Mouse (Mus musculus) kidney, adult 2 months (tissue): ENCODE data around the gene Tmem239. TPM values are rescaled to one million over a fixed set of nuclear protein-coding genes. Genes with fewer than 3 reads are reported as not detected.

Experiments used
- DNase-seq: peaks from one replicate; pipeline ENCODE4 v3.0.0; 2021
- H3K27ac ChIP-seq: fragments of 200-500 bp; 2 replicates; pipeline ENCODE4 v1.5.1; 2012; ENCODE audit warnings: low read depth, low read length, control low read depth, inconsistent platforms; ENCODE audit not compliant: insufficient read depth
- H3K27me3 ChIP-seq: fragments of 200-500 bp; replicated peaks from 2 replicates; pipeline ENCODE4 v1.6.1; 2012; ENCODE audit warnings: mild to moderate bottlenecking, moderate library complexity, low read length, inconsistent platforms; ENCODE audit not compliant: control insufficient read depth, insufficient read depth
- H3K36me3 ChIP-seq: fragments of 200-500 bp; 2 replicates; pipeline ENCODE4 v1.6.1; 2012; ENCODE audit warnings: mild to moderate bottlenecking, moderate library complexity, low read length, inconsistent platforms; ENCODE audit not compliant: control insufficient read depth, insufficient read depth
- H3K4me1 ChIP-seq: fragments of 200-500 bp; 2 replicates; pipeline ENCODE4 v1.6.1; 2011; ENCODE audit warnings: low read length; ENCODE audit not compliant: control insufficient read depth, insufficient read depth
- H3K4me3 ChIP-seq: fragments of 200-500 bp; 2 replicates; pipeline ENCODE4 v1.5.1; 2011; ENCODE audit warnings: mild to moderate bottlenecking, low read depth, low read length, control low read depth; ENCODE audit not compliant: insufficient read depth
- CTCF ChIP-seq: fragments of 200-500 bp; conservative IDR thresholded peaks from 2 replicates; pipeline ENCODE4 v1.5.1; 2011; ENCODE audit warnings: low read depth, mild to moderate bottlenecking, control low read depth, low read length, moderate library complexity, mixed read lengths; ENCODE audit not compliant: insufficient read depth, insufficient read length
- POLR2A ChIP-seq: fragments of 200-500 bp; IDR thresholded peaks from one replicate; pipeline ENCODE4 v1.6.1; 2011; ENCODE audit warnings: low read depth, low read length, control low read depth
- WGBS: fragments of 180-500 bp; shearing (Covaris S2); methylation state at CpG from one replicate; pipeline ENCODE4 v1.1.7; 2018; 5-methylcytosine and 5-hydroxymethylcytosine counted together
- polyA plus RNA-seq: library from polyadenylated mRNA; depleted of rRNA; stranded (reverse); fragments of >200 nt; gene quantifications from 2 replicates; pipeline ENCODE4 v1.2.3, GENCODE M21; 2012

Gene Tmem239
- polyA plus RNA-seq, 1 experiment = not detected

- peak; percentile 9 for DNase-seq
- Histone ChIP-seq H3K27me3 (no peaks in the 10 kb centered on the region), H3K4me1 (no peaks in the 10 kb centered on the region), H3K27ac (no peak within 1 kb of the TSS), H3K36me3 (no peaks in the 10 kb centered on the region), H3K4me3 (peak within 1 kb of the TSS; percentile 29)
- TF ChIP-seq CTCF = no peak
- no peak for TF ChIP-seq POLR2A
- 3% methylated on average over 46 of the region's 53 CpGs for WGBS
Measured at GRCm38 (mm10) chr2:130397186-130397985, 8.9 kb upstream of the Tmem239 start, which contains the start of gene Cpxm1. Gene Cpxm1 (minus strand): TSS chr2:130397574.

GRCm38 (mm10) chr2:130398091-130398490 lies 8.2 kb upstream of the Tmem239 start:
- Histone ChIP-seq H3K4me3 (no peak overlapping the region; the same call in 1 of the 2 replicates), H3K27ac (no peak overlapping the region), H3K4me1 (no peaks in the 10 kb centered on the region), H3K27me3 (no peaks in the 10 kb centered on the region), H3K36me3 (no peaks in the 10 kb centered on the region)
- no peak for DNase-seq
- TF ChIP-seq CTCF (no peak), POLR2A (no peak)
- WGBS = 32% methylated on average over 14 of the region's 14 CpGs

DNA sequence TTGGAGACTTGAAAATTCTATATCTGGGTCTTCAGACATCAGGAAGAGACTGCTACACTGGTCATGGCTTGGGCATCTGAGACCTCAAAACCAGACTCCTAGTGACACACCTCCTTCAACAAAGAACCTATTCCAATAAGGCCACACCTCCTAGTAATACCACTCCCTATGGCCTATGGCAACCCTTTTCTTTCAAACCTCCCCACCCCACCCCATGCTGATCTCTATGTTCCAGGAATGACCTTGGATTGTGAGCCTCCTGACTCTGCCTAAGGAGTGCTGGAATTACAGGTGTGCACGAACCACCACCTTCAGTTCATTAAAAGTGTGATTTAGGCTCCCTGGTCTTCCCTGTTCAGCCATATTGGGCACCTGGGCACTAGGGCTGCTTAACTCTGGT lies 6.2 kb upstream of the Tmem239 start:
- WGBS = 100% methylated on average over 1 of the region's 1 CpGs
- no peak for TF ChIP-seq CTCF
- no peak for TF ChIP-seq POLR2A
- DNase-seq = no peak
- H3K27me3 ChIP-seq = no peaks in the 10 kb centered on the region
- no peak overlapping the region for H3K4me3 ChIP-seq
- H3K27ac ChIP-seq = no peak overlapping the region
- H3K4me1 ChIP-seq = no peaks in the 10 kb centered on the region
- H3K36me3 ChIP-seq = no peaks in the 10 kb centered on the region

GRCm38 (mm10) chr2:130401891-130402290 lies 4.4 kb upstream of the Tmem239 start:
- WGBS = 72% methylated on average over 4 of the region's 4 CpGs
- DNase-seq = no peak
- no peaks in the 10 kb centered on the region for H3K36me3 ChIP-seq

GRCm38 (mm10) chr2:130404939-130405338 lies 1.3 kb upstream of the Tmem239 start, which contains the start of the genes Gm28372 and 1700020A23Rik:
Gene Gm28372 (plus strand): TSS chr2:130405239.
Gene 1700020A23Rik (plus strand): TSS chr2:130405259.
- Histone ChIP-seq H3K27me3 (no peaks in the 10 kb centered on the region), H3K27ac (no peak within 1 kb of the TSS), H3K4me3 (no peak within 1 kb of the TSS), H3K36me3 (no peaks in the 10 kb centered on the region), H3K4me1 (no peaks in the 10 kb centered on the region)
- WGBS = 94% methylated on average over 1 of the region's 1 CpGs
- TF ChIP-seq CTCF (no peak), POLR2A (no peak)
- DNase-seq = no peak

More at GRCm38 (mm10) chr2:130401891-130402290, 4.4 kb upstream of the Tmem239 start:
- no peaks in the 10 kb centered on the region for H3K4me1 ChIP-seq
- no peaks in the 10 kb centered on the region for H3K27me3 ChIP-seq
- no peak for TF ChIP-seq CTCF
- TF ChIP-seq POLR2A = no peak
- H3K4me3 ChIP-seq = no peak overlapping the region
- H3K27ac ChIP-seq = no peak overlapping the region

GRCm38 (mm10) chr2:130408194-130408593 lies 1.9 kb downstream of the Tmem239 start:
- no peak overlapping the region for H3K27ac ChIP-seq
- DNase-seq = no peak
- H3K27me3 ChIP-seq = no peaks in the 10 kb centered on the region
- H3K36me3 ChIP-seq = no peaks in the 10 kb centered on the region
- no peak for TF ChIP-seq CTCF
- no peak for TF ChIP-seq POLR2A
- H3K4me3 ChIP-seq = no peak overlapping the region
- WGBS = 26% methylated on average over 6 of the region's 6 CpGs
- H3K4me1 ChIP-seq = no peaks in the 10 kb centered on the region
